Mouse (Mus musculus) layer of hippocampus, adult 9-11 months (tissue): ENCODE measurements around the gene Rpusd2.

Source experiments
- DNase-seq: peaks from one replicate; pipeline ENCODE4 v3.0.0; 2022

Gene Rpusd2

DNA sequence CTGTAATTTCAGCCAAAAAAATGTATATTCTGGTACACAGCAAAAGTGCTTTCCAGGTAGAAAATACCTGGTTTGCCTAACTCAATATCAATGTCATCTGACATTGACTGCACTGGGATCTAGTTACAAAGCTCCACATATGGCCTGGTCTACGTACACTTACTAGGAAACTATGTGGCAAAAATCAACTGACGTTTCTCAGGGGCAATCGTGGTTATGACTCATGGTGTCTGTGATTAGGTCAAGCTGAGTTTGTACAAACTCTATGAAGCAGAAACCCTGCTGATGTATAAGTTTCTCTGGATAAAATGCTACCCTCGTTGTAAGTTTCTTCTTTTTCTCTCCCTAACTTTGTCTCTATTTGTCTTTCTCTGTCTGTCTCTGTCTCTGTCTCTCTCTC lies 2.4 kb upstream of the Rpusd2 start:
- DNase-seq: no peak

DNA sequence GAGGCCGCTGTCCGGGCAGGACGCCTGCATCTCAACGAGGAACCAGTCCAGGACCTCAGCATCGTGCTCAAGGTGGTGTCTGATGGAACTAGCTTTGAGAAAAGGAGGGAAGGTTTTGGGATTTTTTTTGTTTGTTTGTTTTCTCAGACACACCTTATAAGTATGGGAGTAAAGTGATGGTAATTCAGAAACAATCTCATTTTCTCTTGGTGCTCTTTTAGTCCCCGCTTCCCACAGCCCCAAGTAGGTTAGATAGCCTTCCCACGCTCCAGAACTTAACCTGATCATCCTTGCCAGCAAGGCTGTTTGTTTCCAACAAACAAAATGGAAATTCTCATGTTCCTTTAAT lies 781 bp downstream of the Rpusd2 start:
- DNase-seq: no peak

DNA sequence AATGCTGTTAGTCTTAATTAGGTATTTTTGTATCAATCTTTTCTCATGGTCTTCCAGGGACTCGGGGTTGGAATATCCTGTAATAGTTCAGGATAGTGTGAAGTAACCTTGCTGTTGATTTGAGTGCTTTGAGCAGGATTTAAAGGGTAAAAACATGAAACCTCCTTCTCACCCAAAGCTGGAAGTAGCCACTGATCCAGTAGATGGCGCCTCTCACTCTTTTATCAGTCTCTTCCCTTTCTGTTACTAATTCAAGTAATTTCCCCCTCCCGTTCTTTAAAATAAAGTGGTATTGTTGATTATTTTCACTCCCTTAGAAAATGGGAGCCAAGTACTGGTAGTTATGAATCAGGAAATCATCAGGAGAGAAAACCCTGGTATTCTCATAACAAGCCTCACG lies 6.3 kb downstream of the Rpusd2 start:
- DNase-seq: no peak

GRCm38 (mm10) chr2:119045163-119045562 lies 10.6 kb downstream of the Rpusd2 start:
- no peak for DNase-seq

DNA sequence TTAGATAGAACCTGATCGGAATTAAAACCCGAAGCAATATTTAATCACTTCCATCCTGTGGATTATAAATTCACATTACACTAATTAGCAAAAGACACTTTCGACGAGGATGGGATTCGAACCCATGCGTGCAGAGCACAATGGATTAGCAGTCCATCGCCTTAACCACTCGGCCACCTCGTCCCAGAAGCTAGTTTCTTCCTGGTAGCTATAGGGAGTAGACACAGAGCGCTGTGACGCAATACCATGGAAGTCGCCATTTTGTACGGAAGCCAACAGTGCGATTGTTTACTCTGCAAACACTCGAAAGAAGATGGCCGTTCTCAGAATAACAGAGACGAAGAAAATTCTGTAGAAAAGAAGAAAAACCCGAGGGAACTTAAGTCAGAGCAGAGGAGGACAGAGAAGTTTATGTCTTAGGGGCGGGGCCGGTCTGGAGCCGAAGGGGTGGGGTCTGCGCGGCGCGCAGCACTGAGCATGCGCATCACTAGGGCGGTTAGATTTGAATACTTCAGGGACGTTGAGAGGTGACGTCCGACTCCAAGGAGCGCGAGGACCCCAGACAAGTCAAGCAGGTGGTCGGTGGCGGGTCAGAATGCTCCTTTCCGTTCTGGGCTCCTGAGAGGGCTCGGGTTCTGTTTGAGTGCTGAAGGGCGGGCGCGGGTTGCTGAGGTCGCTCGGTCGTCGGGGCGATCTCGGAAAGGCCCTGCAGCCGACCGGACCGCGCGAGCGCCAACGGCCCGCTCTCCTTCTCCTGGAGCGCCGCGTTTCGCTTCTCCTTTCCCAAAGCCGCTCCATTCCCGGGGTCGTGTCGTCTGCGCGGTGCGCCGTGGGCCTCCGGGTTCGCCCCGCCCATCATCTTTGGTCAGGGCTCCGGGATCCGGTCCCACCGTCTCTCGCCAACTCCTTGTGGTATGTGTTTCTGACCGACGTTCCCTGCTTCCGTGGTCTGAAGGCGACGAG lies 12.3 kb downstream of the Rpusd2 start, which contains the start of gene Knl1:
Gene Knl1 (plus strand): TSS at position 471 of the 963 bp plus-strand sequence.
- DNase-seq: peak; percentile 93

GRCm38 (mm10) chr2:119047849-119048248 lies 13.3 kb downstream of the Rpusd2 start:
- DNase-seq: no peak

DNA sequence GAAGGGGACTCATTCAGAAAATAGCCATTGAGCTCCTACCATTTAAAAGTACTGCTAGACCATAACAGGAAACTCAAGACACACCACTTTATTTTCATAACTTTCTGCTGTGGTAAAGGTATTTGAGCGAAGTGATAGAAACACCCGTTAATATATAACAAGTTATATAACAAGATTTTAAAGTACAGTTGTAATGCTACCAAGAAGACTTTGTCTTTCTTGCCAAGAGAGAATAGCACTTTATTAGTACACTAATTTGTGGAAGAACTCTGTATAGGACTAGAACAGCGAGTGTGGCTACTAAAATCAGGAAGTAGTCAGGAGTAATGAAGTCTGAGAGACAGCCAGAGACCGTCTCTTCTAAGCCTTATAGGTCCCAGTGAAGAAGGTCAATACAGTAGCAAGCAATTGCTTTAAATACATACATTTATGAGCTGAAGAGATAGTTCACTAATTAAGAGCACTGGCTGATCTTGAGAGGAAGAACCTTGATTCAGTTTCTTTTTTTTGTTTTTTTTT lies 15.6 kb downstream of the Rpusd2 start:
- DNase-seq: no peak

GRCm38 (mm10) chr2:119060139-119060538 lies 25.5 kb downstream of the Rpusd2 start:
- DNase-seq: no peak

DNA sequence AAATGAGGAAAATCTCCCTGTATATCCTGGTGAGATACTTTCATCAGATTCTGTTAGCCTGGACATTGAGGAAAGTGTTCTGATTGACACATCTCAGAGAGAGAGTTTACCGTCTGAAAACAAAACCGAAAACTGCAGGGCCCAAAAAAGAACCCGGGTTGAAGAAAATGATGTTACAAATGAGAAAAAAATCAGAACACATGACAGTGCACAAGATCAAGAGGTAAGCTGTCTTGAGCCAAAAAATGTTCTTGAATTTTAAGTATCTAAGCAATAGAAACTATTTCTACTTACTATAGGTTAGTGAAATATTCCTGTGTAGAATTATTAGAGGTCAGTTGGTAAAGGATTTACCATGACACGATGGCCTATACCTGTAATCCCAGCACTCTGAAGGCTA lies 37.8 kb downstream of the Rpusd2 start:
- no peak for DNase-seq

DNA sequence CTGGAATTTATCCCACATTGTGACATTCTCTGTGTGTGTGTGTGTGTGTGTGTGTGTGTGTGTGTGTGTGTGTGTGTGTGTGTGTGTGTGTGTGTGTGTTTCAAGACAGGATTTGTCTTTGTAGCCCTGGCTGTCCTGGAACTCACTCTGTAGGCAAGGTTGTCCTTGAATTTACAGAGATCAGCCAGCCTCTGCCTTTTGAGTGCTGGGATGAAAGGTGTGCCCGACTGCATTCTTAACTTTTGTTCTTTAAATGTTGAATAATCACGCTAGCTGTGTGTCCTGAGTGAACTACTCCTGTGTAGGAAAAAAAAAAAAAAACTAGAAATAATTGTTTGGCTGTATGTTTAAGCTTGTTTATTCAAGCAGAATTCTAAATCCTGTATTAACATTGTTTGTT lies 51.6 kb downstream of the Rpusd2 start:
- no peak for DNase-seq
